Mouse (Mus musculus) Patski (cell line): ENCODE data around the gene Dhdh. TPM values are rescaled to one million over a fixed set of nuclear protein-coding genes. Genes with fewer than 3 reads are reported as not detected.

ENCODE experiments used
- ATAC-seq: fragments of 100-300 bp; one replicate; pipeline ENCODE4 v1.8.0; 2021
- CTCF ChIA-PET: fragments of 350-600 bp; sonication (Branson Sonifier 250); formaldehyde crosslinking; loops from one replicate; lab custom pipeline; 2022; ENCODE audit warnings: inconsistent platforms; lab: Charles Lee
- POLR2A ChIA-PET: fragments of 350-600 bp; sonication (Branson Sonifier 250); formaldehyde crosslinking; loops from one replicate; lab custom pipeline; 2022; ENCODE audit warnings: antibody characterized with exemption, inconsistent platforms; lab: Charles Lee
- DNase-seq: peaks from one replicate; pipeline ENCODE4 v3.0.0-alpha.2; 2011; ENCODE audit warnings: low read depth, low spot score
- H3K27me3 ChIP-seq: fragments of 371-371 bp; one replicate; pipeline ENCODE4 v1.5.1; 2021
- CTCF ChIP-seq: fragments of 100-300 bp; IDR thresholded peaks from one replicate; pipeline ENCODE4 v1.5.1; 2021
- in situ Hi-C: fragments of 300-500 bp; cut with MboI; formaldehyde crosslinking; loops from 3 replicates; pipeline ENCODE4 v1.11.1; 2018; ENCODE audit warnings: low pct_unique_long_range_greater_than_20kb, mixed read lengths
- polyA plus RNA-seq: library from polyadenylated mRNA; unstranded; gene quantifications from one replicate; pipeline ENCODE4 v1.2.3, GENCODE M21; 2021

Dhdh gene
- polyA plus RNA-seq, 1 experiment from 2014 or later = 0.06 TPM

- peak; percentile 71 for ATAC-seq
- no peaks in the 10 kb centered on the region for H3K27me3 ChIP-seq
- POLR2A ChIA-PET = interaction anchor here (1.2 to 1.4 kb wide), 3 partner anchors 8 to 29 kb away, joined by 4 to 5 read pairs (median 5); no protein-coding TSS in a partner anchor
- no peak for TF ChIP-seq CTCF
- in situ Hi-C loops = no loop called here
- CTCF ChIA-PET = interaction anchor here (1.0 to 2.3 kb wide), 6 partner anchors 9 to 48 kb away, joined by 3 to 8 read pairs (median 3); no protein-coding TSS in a partner anchor
- peak; percentile 47 for DNase-seq
Observed at GRCm38 (mm10) chr7:45509912-45510787, 21.5 kb upstream of the Dhdh start, which contains the start of gene Nucb1. Gene Nucb1, minus strand, starts transcription at chr7:45510406.

- TF ChIP-seq CTCF = no peak
- ChIA-PET CTCF (interaction anchor here (0.7 to 1.1 kb wide), 2 partner anchors 32 to 38 kb away, joined by 3 read pairs; no protein-coding TSS in a partner anchor), POLR2A (interaction anchor here (1.4 kb wide), 1 partner anchor 16 kb away, joined by 5 read pairs; no protein-coding TSS in a partner anchor)
- DNase-seq = no peak
- ATAC-seq = peak; percentile 14
- in situ Hi-C loops = no loop called here
- H3K27me3 ChIP-seq = no peaks in the 10 kb centered on the region
Observed at GRCm38 (mm10) chr7:45509181-45509882, 20.7 kb upstream of the Dhdh start.

- H3K27me3 ChIP-seq = no peaks in the 10 kb centered on the region
- TF ChIP-seq CTCF = no peak
- ChIA-PET POLR2A (interaction anchor here (1.4 kb wide), 1 partner anchor 17 kb away, joined by 5 read pairs; no protein-coding TSS in a partner anchor), CTCF (interaction anchor here (0.7 to 1.1 kb wide), 3 partner anchors 16 to 38 kb away, joined by 3 read pairs; no protein-coding TSS in a partner anchor)
- DNase-seq (no peak), ATAC-seq (no peak)
- in situ Hi-C loops = no loop called here
Observed at GRCm38 (mm10) chr7:45508561-45508960, 20.0 kb upstream of the Dhdh start.

- ChIA-PET CTCF (no interaction called here), POLR2A (interaction anchor here (0.6 kb wide), 1 partner anchor 197 kb away, joined by 3 read pairs; the partner anchor contains the start of gene Dbp)
- in situ Hi-C loops = no loop called here
- no peaks in the 10 kb centered on the region for H3K27me3 ChIP-seq
- no peak for TF ChIP-seq CTCF
- ATAC-seq (no peak), DNase-seq (no peak)
Observed at GRCm38 (mm10) chr7:45507583-45507982, 19.0 kb upstream of the Dhdh start.

GRCm38 (mm10) chr7:45498427-45498826 is 9.8 kb upstream of the Dhdh start:
- no peak for DNase-seq
- ChIA-PET CTCF (no interaction called here), POLR2A (no interaction called here)
- TF ChIP-seq CTCF = no peak
- H3K27me3 ChIP-seq = no peaks in the 10 kb centered on the region
- in situ Hi-C loops = no loop called here
- ATAC-seq = no peak

GRCm38 (mm10) chr7:45494548-45494947 is 5.9 kb upstream of the Dhdh start:
- POLR2A ChIA-PET = no interaction called here
- no peak for TF ChIP-seq CTCF
- CTCF ChIA-PET = interaction anchor here (1.1 to 2.1 kb wide), 3 partner anchors 17 to 24 kb away, joined by 3 to 6 read pairs (median 5); no protein-coding TSS in a partner anchor
- DNase-seq (no peak), ATAC-seq (no peak)
- H3K27me3 ChIP-seq = no peaks in the 10 kb centered on the region
- in situ Hi-C loops = no loop called here

GRCm38 (mm10) chr7:45492951-45493350 is 4.3 kb upstream of the Dhdh start:
- POLR2A ChIA-PET = interaction anchor here (0.6 kb wide), 1 partner anchor 30 kb away, joined by 3 read pairs; no protein-coding TSS in a partner anchor
- DNase-seq (no peak), ATAC-seq (no peak)
- in situ Hi-C loops = no loop called here
- CTCF ChIA-PET = interaction anchor here (1.3 to 2.1 kb wide), 3 partner anchors 16 to 63 kb away, joined by 3 to 6 read pairs (median 4); no protein-coding TSS in a partner anchor
- no peaks in the 10 kb centered on the region for H3K27me3 ChIP-seq
- TF ChIP-seq CTCF = no peak

- in situ Hi-C loops = no loop called here
- ChIA-PET POLR2A (no interaction called here), CTCF (interaction anchor here (0.9 to 1.4 kb wide), 2 partner anchors 16 kb away, joined by 3 to 4 read pairs; no protein-coding TSS in a partner anchor)
- DNase-seq (no peak), ATAC-seq (no peak)
- H3K27me3 ChIP-seq = no peaks in the 10 kb centered on the region
- no peak for TF ChIP-seq CTCF
Observed at GRCm38 (mm10) chr7:45492225-45492844, 3.7 kb upstream of the Dhdh start.

GRCm38 (mm10) chr7:45491264-45491663 is 2.7 kb upstream of the Dhdh start:
- ATAC-seq = no peak
- no peak for DNase-seq
- CTCF ChIA-PET = interaction anchor here (0.8 to 1.3 kb wide), 2 partner anchors 10 to 70 kb away, joined by 3 read pairs; partner anchors contain the start of gene Tulp2
- in situ Hi-C loops = no loop called here
- POLR2A ChIA-PET = interaction anchor here (0.6 kb wide), 1 partner anchor 55 kb away, joined by 7 read pairs; no protein-coding TSS in a partner anchor
- no peak for TF ChIP-seq CTCF
- H3K27me3 ChIP-seq = no peaks in the 10 kb centered on the region
